ENCODE assay signal across 28 mouse cellular contexts in the genomic region with DNA sequence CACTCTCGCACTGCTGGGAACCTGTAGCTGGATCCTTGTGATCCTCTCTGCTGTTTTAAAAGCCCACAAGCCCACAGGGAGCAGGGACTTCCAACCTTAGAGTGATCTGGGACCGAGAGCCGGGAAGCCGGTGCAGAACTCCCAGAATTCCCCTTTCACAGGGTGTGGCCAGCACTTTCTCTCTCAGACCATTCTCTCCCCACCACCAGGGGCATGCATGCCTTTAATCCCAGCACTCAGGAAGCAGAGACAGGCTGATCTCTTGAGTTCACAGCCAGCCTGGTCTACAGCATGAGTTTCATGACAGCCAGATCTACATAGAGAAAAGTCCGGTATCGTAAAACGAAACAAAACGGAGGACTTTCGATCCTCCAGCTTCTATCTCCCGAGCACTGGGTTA. TPM values are rescaled to one million over a fixed set of nuclear protein-coding genes. Genes with fewer than 3 reads are reported as not detected.
DNase-seq lines count a peak whose midpoint lies in the region; ATAC-seq and TF ChIP-seq lines count a peak whose summit lies in the region.
"Had no signal": no experiment of that assay in that cellular context is flagged by ENCODE, and none has a peak within 500 bp of the region (broad histone marks: within the 10 kb centered on the region; RNA-seq: fewer than 3 reads in every experiment).

No protein-coding gene starts in this region.

- no peak for DNase-seq in forebrain, postnatal 0 days
- no peak for DNase-seq in forebrain, embryonic 14.5 days (ENCODE audit: low spot score)
- DNase-seq in R1 (ENCODE audit: low read depth, low spot score): peak; percentile 71
- no peak for DNase-seq in hindbrain, embryonic 11.5 days (ENCODE audit: low spot score)
- DNase-seq: adrenal gland, adult 2 months; adrenal gland, postnatal 10 days; adrenal gland, postnatal 25 days; B cell, adult 2 months; cerebellum, adult 11 months; cerebellum, adult 18-20 months; cerebellum, adult 8-10 months; cerebellum, adult 9-11 months; cerebellum, postnatal 14 days; cerebellum, postnatal 36 days; embryo, embryonic 11 days had no signal

- no peaks in the 10 kb centered on the region for H3K27me3 ChIP-seq in forebrain, postnatal 0 days (ENCODE audit: insufficient read depth, low read length)
- no peaks in the 10 kb centered on the region for H3K27me3 ChIP-seq in forebrain, embryonic 14.5 days (replicated peaks; ENCODE audit: control insufficient read depth, insufficient read depth, low read length)
- peaks cover 7% of the 10 kb centered on the region for H3K27me3 ChIP-seq in E14TG2a.4 (ENCODE audit: insufficient read depth, low read length)
- no peaks in the 10 kb centered on the region for H3K27me3 ChIP-seq in hindbrain, embryonic 11.5 days (ENCODE audit: control insufficient read depth, insufficient read depth, low read length)
- peaks cover 2% of the 10 kb centered on the region; the same call in 1 of the 2 replicates for H3K27me3 ChIP-seq in hindbrain, embryonic 16.5 days (replicated peaks; ENCODE audit: control insufficient read depth, insufficient read depth, low read length)
- H3K27me3 ChIP-seq: CH12.LX; embryonic facial prominence, embryonic 13.5 days; embryonic facial prominence, embryonic 15.5 days; forebrain, embryonic 15.5 days; Patski had no signal

- H3K9me3 ChIP-seq in forebrain, postnatal 0 days (ENCODE audit: low read length): no peaks in the 10 kb centered on the region
- no peaks in the 10 kb centered on the region for H3K9me3 ChIP-seq in forebrain, embryonic 14.5 days (replicated peaks; ENCODE audit: control insufficient read depth, low read length)
- no peaks in the 10 kb centered on the region for H3K9me3 ChIP-seq in E14TG2a.4 (ENCODE audit: low read length)
- no peaks in the 10 kb centered on the region for H3K9me3 ChIP-seq in hindbrain, embryonic 11.5 days (ENCODE audit: control insufficient read depth, low read length)
- H3K9me3 ChIP-seq in hindbrain, embryonic 16.5 days (ENCODE audit: control insufficient read depth, low read length): no peaks in the 10 kb centered on the region
- H3K9me3 ChIP-seq: embryonic facial prominence, embryonic 13.5 days; embryonic facial prominence, embryonic 15.5 days; forebrain, embryonic 10.5 days; forebrain, embryonic 12.5 days; forebrain, embryonic 15.5 days had no signal

- no peak overlapping the region for H3K4me2 ChIP-seq in forebrain, postnatal 0 days (ENCODE audit: low read depth)
- no peak overlapping the region for H3K4me2 ChIP-seq in forebrain, embryonic 14.5 days (ENCODE audit: low read length)
- H3K4me2 ChIP-seq in hindbrain, embryonic 11.5 days (replicated peaks; ENCODE audit: low read depth, low read length): no peak overlapping the region
- no peak overlapping the region for H3K4me2 ChIP-seq in hindbrain, embryonic 16.5 days (ENCODE audit: low read length)
- H3K4me2 ChIP-seq: embryonic facial prominence, embryonic 13.5 days; embryonic facial prominence, embryonic 15.5 days; forebrain, embryonic 12.5 days; forebrain, embryonic 15.5 days had no signal

- H3K4me3 ChIP-seq in forebrain, postnatal 0 days (ENCODE audit: low read depth, low read length): no peak overlapping the region
- H3K4me3 ChIP-seq in forebrain, embryonic 14.5 days (ENCODE audit: low read depth, low read length): no peak overlapping the region
- H3K4me3 ChIP-seq in E14TG2a.4 (replicated peaks; ENCODE audit: low read length): no peak overlapping the region
- H3K4me3 ChIP-seq in hindbrain, embryonic 11.5 days (ENCODE audit: low read depth, low read length): no peak overlapping the region
- no peak overlapping the region for H3K4me3 ChIP-seq in hindbrain, embryonic 16.5 days (ENCODE audit: low read length)
- H3K4me3 ChIP-seq: embryonic facial prominence, embryonic 13.5 days; embryonic facial prominence, embryonic 15.5 days; erythroblast, embryonic 14.5 days; forebrain, embryonic 10.5 days; forebrain, embryonic 12.5 days; forebrain, embryonic 15.5 days had no signal

- TF ChIP-seq CTCF in forebrain, postnatal 0 days (IDR thresholded peaks at IDR 0.05; ENCODE audit: low read depth): 0 out of 2 replicates have a peak, but pooled peaks have one; percentile 5
- 0 out of 2 replicates have a peak, but pooled peaks have one; percentile 9 for TF ChIP-seq CTCF in E14TG2a.4 (conservative IDR thresholded peaks at IDR 0.05; ENCODE audit: low read length)

- no peak overlapping the region for H3K27ac ChIP-seq in forebrain, postnatal 0 days (ENCODE audit: low read depth, low read length)
- no peak overlapping the region for H3K27ac ChIP-seq in forebrain, embryonic 14.5 days (ENCODE audit: low read depth, low read length)
- no peak overlapping the region for H3K27ac ChIP-seq in hindbrain, embryonic 11.5 days (ENCODE audit: low read depth, low read length)
- no peak overlapping the region for H3K27ac ChIP-seq in hindbrain, embryonic 16.5 days (ENCODE audit: low read depth, low read length)
- H3K27ac ChIP-seq: embryonic facial prominence, embryonic 13.5 days; embryonic facial prominence, embryonic 15.5 days; forebrain, embryonic 12.5 days; forebrain, embryonic 15.5 days had no signal

- ATAC-seq in forebrain, postnatal 0 days: no peak
- no peak for ATAC-seq in forebrain, embryonic 14.5 days
- ATAC-seq in hindbrain, embryonic 11.5 days (ENCODE audit: low FRiP score): no peak
- ATAC-seq in hindbrain, embryonic 16.5 days: no peak
- ATAC-seq: activated CD4-positive, CD25-positive, alpha-beta regulatory T cell, adult 4 months; CD4-positive, CD25-positive, alpha-beta regulatory T cell, adult 4 months; forebrain, embryonic 15.5 days; Patski had no signal

- WGBS in forebrain, postnatal 0 days: 93% methylated on average over 10 of the region's 10 CpGs
- 91% methylated on average over 10 of the region's 10 CpGs for WGBS in forebrain, embryonic 14.5 days
- WGBS in hindbrain, embryonic 11.5 days: 94% methylated on average over 10 of the region's 10 CpGs
- WGBS in hindbrain, embryonic 16.5 days: 95% methylated on average over 10 of the region's 10 CpGs

- H3K4me1 ChIP-seq in forebrain, postnatal 0 days (ENCODE audit: insufficient read depth): peaks cover 18% of the 10 kb centered on the region
- H3K4me1 ChIP-seq in forebrain, embryonic 14.5 days (ENCODE audit: control insufficient read depth, insufficient read depth, low read length): peaks cover 17% of the 10 kb centered on the region
- H3K4me1 ChIP-seq in E14TG2a.4 (replicated peaks; ENCODE audit: low read depth, low read length): peaks cover 95% of the 10 kb centered on the region
- peaks cover 4% of the 10 kb centered on the region; the same call in 1 of the 2 replicates for H3K4me1 ChIP-seq in hindbrain, embryonic 11.5 days (replicated peaks; ENCODE audit: control insufficient read depth, insufficient read depth, low read length)
- H3K4me1 ChIP-seq in hindbrain, embryonic 16.5 days (ENCODE audit: control insufficient read depth, insufficient read depth, low read depth, low read length): peaks cover 15% of the 10 kb centered on the region

- peaks cover 51% of the 10 kb centered on the region for H3K36me3 ChIP-seq in forebrain, postnatal 0 days (ENCODE audit: insufficient read depth)
- peaks cover 58% of the 10 kb centered on the region for H3K36me3 ChIP-seq in forebrain, embryonic 14.5 days (ENCODE audit: control insufficient read depth, insufficient read depth, low read length)
- peaks cover 83% of the 10 kb centered on the region for H3K36me3 ChIP-seq in E14TG2a.4 (ENCODE audit: insufficient read depth, low read length)
- peaks cover 3% of the 10 kb centered on the region; the same call in 1 of the 2 replicates for H3K36me3 ChIP-seq in hindbrain, embryonic 11.5 days (ENCODE audit: control insufficient read depth, insufficient read depth, low read length)
- H3K36me3 ChIP-seq in hindbrain, embryonic 16.5 days (ENCODE audit: control insufficient read depth, insufficient read depth, low read length): peaks cover 14% of the 10 kb centered on the region

- no peak overlapping the region for H3K9ac ChIP-seq in forebrain, postnatal 0 days
- no peak overlapping the region for H3K9ac ChIP-seq in forebrain, embryonic 14.5 days (ENCODE audit: low read length)
- no peak overlapping the region for H3K9ac ChIP-seq in hindbrain, embryonic 11.5 days (ENCODE audit: low read depth, low read length)
- no peak overlapping the region for H3K9ac ChIP-seq in hindbrain, embryonic 16.5 days (ENCODE audit: low read depth, low read length)
- H3K9ac ChIP-seq: embryonic facial prominence, embryonic 13.5 days; embryonic facial prominence, embryonic 15.5 days; forebrain, embryonic 12.5 days; forebrain, embryonic 15.5 days had no signal

RNA-seq across cellular contexts. Expression of gene Mdfi, which starts 35.4 kb away (rescaled TPM):
- 9.5 and 17.5 TPM in 2 replicates for total RNA-seq in forebrain, postnatal 0 days (2014; rRNA removed)
- 0.99 and 1.3 TPM in 2 replicates for polyA plus RNA-seq in forebrain, postnatal 0 days (2015; fragmentation: Nextera tagmentation; extraction: Ambion mirVana)
- 10.4 and 12.4 TPM in 2 replicates for polyA plus RNA-seq in forebrain, embryonic 14.5 days (2014; fragmentation: Nextera tagmentation; extraction: Ambion mirVana)
- polyA plus RNA-seq in hindbrain, embryonic 11.5 days (2014; fragmentation: Nextera tagmentation; extraction: Ambion mirVana): 39.0 and 40.5 TPM in 2 replicates
- 2.7 and 3.9 TPM in 2 replicates for polyA plus RNA-seq in hindbrain, embryonic 16.5 days (2015; fragmentation: Nextera tagmentation; extraction: Ambion mirVana)
- polyA plus RNA-seq: activated CD4-positive, CD25-positive, alpha-beta regulatory T cell, adult 4 months; CD4-positive, CD25-positive, alpha-beta regulatory T cell, adult 4 months; G1E; Patski had no signal

RNA-seq across cellular contexts. Expression of gene Foxp4, which starts 54.6 kb away (rescaled TPM):
- 108 and 109 TPM in 2 replicates for total RNA-seq in forebrain, postnatal 0 days (2014; rRNA removed)
- 45.7 and 56.4 TPM in 2 replicates for polyA plus RNA-seq in forebrain, postnatal 0 days (2015; fragmentation: Nextera tagmentation; extraction: Ambion mirVana)
- 20.3 and 29.9 TPM in 2 replicates for polyA plus RNA-seq in forebrain, embryonic 14.5 days (2014; fragmentation: Nextera tagmentation; extraction: Ambion mirVana)
- 23.9 and 28.4 TPM in 2 replicates for polyA plus RNA-seq in hindbrain, embryonic 11.5 days (2014; fragmentation: Nextera tagmentation; extraction: Ambion mirVana)
- 27.4 and 31.8 TPM in 2 replicates for polyA plus RNA-seq in hindbrain, embryonic 16.5 days (2015; fragmentation: Nextera tagmentation; extraction: Ambion mirVana)
